Mouse (Mus musculus): ENCODE results near the gene Mdm2. TPM values are rescaled to one million over a fixed set of nuclear protein-coding genes. Genes with fewer than 3 reads are reported as not detected.

Mdm2 gene
- polyA plus RNA-seq, 1 experiment, result 39.2 TPM

DNA sequence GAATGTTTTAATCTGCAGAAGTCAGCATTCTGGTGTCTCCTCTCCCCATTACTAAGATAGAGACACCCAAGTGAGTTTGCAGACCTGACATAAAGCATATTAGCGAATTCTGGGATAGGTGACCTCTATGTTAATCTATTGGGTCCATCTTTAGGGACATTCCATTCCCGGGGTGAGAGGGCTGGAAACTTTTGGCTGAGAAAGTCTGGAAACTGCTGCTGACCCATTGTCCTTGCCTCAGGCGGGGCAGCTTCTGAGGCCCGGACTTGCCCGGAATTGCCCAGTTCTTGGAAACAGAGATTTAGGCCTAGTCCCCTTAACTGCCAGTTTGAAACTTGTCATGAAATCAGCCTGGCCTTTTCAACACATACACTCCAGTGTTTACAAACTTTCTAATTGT is 850 bp upstream of the Mdm2 start:
- Histone ChIP-seq H3K36me3 (ENCODE audit: control insufficient read depth, insufficient read depth, low read length) (peaks cover 10% of the 10 kb centered on the region), H3K4me1 (ENCODE audit: control insufficient read depth, insufficient read depth, insufficient read length, low read length) (peaks cover 7% of the 10 kb centered on the region; the same call in 1 of the 2 replicates), H3K27me3 (ENCODE audit: control insufficient read depth, insufficient read depth, low read length) (no peaks in the 10 kb centered on the region), H3K4me3 (ENCODE audit: low read depth, low read length) (no peak overlapping the region), H3K27ac (ENCODE audit: insufficient read depth, low read depth, low read length) (peak overlapping the region; percentile 51; the same call in 1 of the 2 replicates)
- no peak for TF ChIP-seq CTCF (IDR thresholded peaks at IDR 0.05; ENCODE audit: extremely low read depth, insufficient read length, insufficient replicate concordance, low read depth, low read length)
- no peak for TF ChIP-seq POLR2A (IDR thresholded peaks at IDR 0.05; ENCODE audit: low read depth, low read length)
- WGBS, result 58% methylated on average over 5 of the region's 5 CpGs

- TF ChIP-seq POLR2A (IDR thresholded peaks at IDR 0.05; ENCODE audit: low read depth, low read length) (peak; percentile 26; the same call in 1 of the 2 replicates), CTCF (IDR thresholded peaks at IDR 0.05; ENCODE audit: extremely low read depth, insufficient read length, insufficient replicate concordance, low read depth, low read length) (no peak)
- peaks cover 18% of the 10 kb centered on the region for H3K36me3 ChIP-seq (ENCODE audit: control insufficient read depth, insufficient read depth, low read length)
- no peaks in the 10 kb centered on the region for H3K27me3 ChIP-seq (ENCODE audit: control insufficient read depth, insufficient read depth, low read length)
- peak overlapping the region; percentile 98 for H3K27ac ChIP-seq (ENCODE audit: insufficient read depth, low read depth, low read length)
- peaks cover 7% of the 10 kb centered on the region; the same call in 1 of the 2 replicates for H3K4me1 ChIP-seq (ENCODE audit: control insufficient read depth, insufficient read depth, insufficient read length, low read length)
- peak overlapping the region; percentile 100 for H3K4me3 ChIP-seq (ENCODE audit: low read depth, low read length)
- under 1% methylated on average over 68 of the region's 71 CpGs for WGBS
Measured at GRCm38 (mm10) chr10:117709930-117710603, 491 bp downstream of the Mdm2 start.

DNA sequence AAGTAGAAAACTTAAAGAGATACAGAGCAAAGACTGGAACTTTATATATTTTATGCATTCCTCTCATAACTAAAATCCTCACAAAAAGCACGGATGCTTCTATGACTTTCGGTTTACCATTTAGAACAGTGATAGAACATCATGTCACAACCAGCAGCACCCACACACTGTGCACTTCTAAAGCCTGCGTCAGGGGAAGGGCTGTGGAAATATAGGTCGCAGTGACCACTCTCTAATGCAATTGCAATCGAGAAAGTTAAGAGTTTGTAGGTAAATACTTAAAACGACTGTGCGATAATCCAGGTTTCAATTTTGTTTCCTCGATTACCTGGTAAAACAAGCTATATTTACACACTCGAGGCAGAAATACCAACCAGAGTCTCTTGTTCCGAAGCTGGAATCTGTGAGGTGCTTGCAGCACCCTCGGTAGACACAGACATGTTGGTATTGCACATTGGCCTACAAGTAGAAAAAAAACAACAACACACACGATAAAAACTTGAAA is 1.2 kb downstream of the Mdm2 start:
- Histone ChIP-seq H3K27me3 (ENCODE audit: control insufficient read depth, insufficient read depth, low read length) (no peaks in the 10 kb centered on the region), H3K36me3 (ENCODE audit: control insufficient read depth, insufficient read depth, low read length) (peaks cover 23% of the 10 kb centered on the region), H3K4me1 (ENCODE audit: control insufficient read depth, insufficient read depth, insufficient read length, low read length) (peaks cover 7% of the 10 kb centered on the region; the same call in 1 of the 2 replicates), H3K4me3 (ENCODE audit: low read depth, low read length) (peak overlapping the region; percentile 100), H3K27ac (ENCODE audit: insufficient read depth, low read depth, low read length) (peak overlapping the region; percentile 65)
- TF ChIP-seq POLR2A (IDR thresholded peaks at IDR 0.05; ENCODE audit: low read depth, low read length) (no peak), CTCF (IDR thresholded peaks at IDR 0.05; ENCODE audit: extremely low read depth, insufficient read length, insufficient replicate concordance, low read depth, low read length) (no peak)
- 7% methylated on average over 12 of the region's 12 CpGs for WGBS

DNA sequence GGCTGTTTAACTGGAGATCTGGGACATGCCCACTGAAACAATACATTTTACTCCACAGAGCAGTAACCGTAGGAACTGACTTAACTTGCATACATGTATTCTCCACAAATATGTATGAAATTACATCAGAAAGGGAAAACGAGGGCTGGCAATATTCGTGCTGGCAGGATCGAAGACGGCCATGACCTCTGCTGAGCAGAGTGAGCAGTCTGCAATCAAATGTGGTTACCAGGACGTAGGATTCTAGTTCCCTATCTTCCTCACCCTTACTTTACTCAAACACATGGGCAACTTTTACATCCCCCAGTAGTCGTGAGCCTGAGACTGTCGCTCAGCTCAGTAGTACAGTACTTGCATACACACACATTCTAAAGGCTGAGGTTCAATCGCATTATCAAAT is 1.7 kb downstream of the Mdm2 start:
- H3K27me3 ChIP-seq (ENCODE audit: control insufficient read depth, insufficient read depth, low read length), result no peaks in the 10 kb centered on the region
- H3K4me1 ChIP-seq (ENCODE audit: control insufficient read depth, insufficient read depth, insufficient read length, low read length), result peaks cover 7% of the 10 kb centered on the region; the same call in 1 of the 2 replicates
- 66% methylated on average over 9 of the region's 9 CpGs for WGBS
- no peak for TF ChIP-seq POLR2A (IDR thresholded peaks at IDR 0.05; ENCODE audit: low read depth, low read length)
- no peak for TF ChIP-seq CTCF (IDR thresholded peaks at IDR 0.05; ENCODE audit: extremely low read depth, insufficient read length, insufficient replicate concordance, low read depth, low read length)
- peaks cover 27% of the 10 kb centered on the region for H3K36me3 ChIP-seq (ENCODE audit: control insufficient read depth, insufficient read depth, low read length)
- H3K4me3 ChIP-seq (ENCODE audit: low read depth, low read length), result peak overlapping the region; percentile 14; the same call in 1 of the 2 replicates
- no peak overlapping the region for H3K27ac ChIP-seq (ENCODE audit: insufficient read depth, low read depth, low read length)

GRCm38 (mm10) chr10:117708376-117708775 is 2.2 kb downstream of the Mdm2 start:
- WGBS, result 94% methylated on average over 2 of the region's 2 CpGs
- Histone ChIP-seq H3K4me3 (ENCODE audit: low read depth, low read length) (no peak overlapping the region), H3K27ac (ENCODE audit: insufficient read depth, low read depth, low read length) (no peak overlapping the region), H3K27me3 (ENCODE audit: control insufficient read depth, insufficient read depth, low read length) (no peaks in the 10 kb centered on the region), H3K4me1 (ENCODE audit: control insufficient read depth, insufficient read depth, insufficient read length, low read length) (peaks cover 7% of the 10 kb centered on the region; the same call in 1 of the 2 replicates), H3K36me3 (ENCODE audit: control insufficient read depth, insufficient read depth, low read length) (peaks cover 31% of the 10 kb centered on the region)
- TF ChIP-seq POLR2A (IDR thresholded peaks at IDR 0.05; ENCODE audit: low read depth, low read length) (no peak), CTCF (IDR thresholded peaks at IDR 0.05; ENCODE audit: extremely low read depth, insufficient read length, insufficient replicate concordance, low read depth, low read length) (no peak)

DNA sequence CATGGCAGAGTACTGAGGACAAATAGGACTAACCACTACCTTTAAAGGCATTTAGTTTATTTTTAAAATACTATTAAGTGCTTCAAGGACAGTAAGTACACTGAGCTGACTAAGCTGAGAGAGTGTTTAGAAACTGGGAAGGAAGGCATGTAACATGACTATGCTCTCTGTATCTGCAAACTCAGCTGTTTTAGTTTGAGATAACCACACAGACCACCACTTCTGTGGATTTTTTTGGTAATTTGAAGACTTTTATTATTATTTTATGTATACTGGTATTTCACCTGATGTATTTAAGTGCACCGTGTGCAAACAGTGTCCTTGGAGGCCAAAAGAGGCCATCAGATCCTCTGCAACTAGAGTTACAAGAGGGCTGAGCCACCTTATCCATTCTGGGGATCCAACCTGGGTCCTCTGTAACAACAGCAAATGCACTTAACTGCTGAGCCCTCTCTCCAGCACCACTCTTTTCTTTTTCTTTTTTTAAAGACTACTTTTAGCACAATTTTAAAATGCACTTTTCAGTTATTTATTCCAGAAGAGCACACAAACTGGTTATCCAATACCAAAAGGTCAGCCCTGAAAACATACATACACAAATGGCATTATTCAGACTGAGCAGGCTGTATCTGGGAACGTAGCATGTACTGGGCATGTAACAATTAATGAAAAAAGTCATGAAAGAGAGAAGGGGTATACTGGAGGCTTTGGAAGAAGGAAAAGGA is 3.3 kb downstream of the Mdm2 start:
- peaks cover 37% of the 10 kb centered on the region for H3K36me3 ChIP-seq (ENCODE audit: control insufficient read depth, insufficient read depth, low read length)
- H3K27ac ChIP-seq (ENCODE audit: insufficient read depth, low read depth, low read length), result no peak overlapping the region
- 89% methylated on average over 2 of the region's 2 CpGs for WGBS
- H3K4me3 ChIP-seq (ENCODE audit: low read depth, low read length), result no peak overlapping the region
- H3K27me3 ChIP-seq (ENCODE audit: control insufficient read depth, insufficient read depth, low read length), result no peaks in the 10 kb centered on the region
- no peak for TF ChIP-seq CTCF (IDR thresholded peaks at IDR 0.05; ENCODE audit: extremely low read depth, insufficient read length, insufficient replicate concordance, low read depth, low read length)
- no peak for TF ChIP-seq POLR2A (IDR thresholded peaks at IDR 0.05; ENCODE audit: low read depth, low read length)
- peaks cover 4% of the 10 kb centered on the region; the same call in 1 of the 2 replicates for H3K4me1 ChIP-seq (ENCODE audit: control insufficient read depth, insufficient read depth, insufficient read length, low read length)

GRCm38 (mm10) chr10:117706440-117706839 is 4.1 kb downstream of the Mdm2 start:
- TF ChIP-seq CTCF (IDR thresholded peaks at IDR 0.05; ENCODE audit: extremely low read depth, insufficient read length, insufficient replicate concordance, low read depth, low read length), result no peak
- no peak for TF ChIP-seq POLR2A (IDR thresholded peaks at IDR 0.05; ENCODE audit: low read depth, low read length)
- 79% methylated on average over 6 of the region's 6 CpGs for WGBS
- H3K27ac ChIP-seq (ENCODE audit: insufficient read depth, low read depth, low read length), result no peak overlapping the region
- H3K4me1 ChIP-seq (ENCODE audit: control insufficient read depth, insufficient read depth, insufficient read length, low read length), result peaks cover 4% of the 10 kb centered on the region; the same call in 1 of the 2 replicates
- no peak overlapping the region for H3K4me3 ChIP-seq (ENCODE audit: low read depth, low read length)
- H3K36me3 ChIP-seq (ENCODE audit: control insufficient read depth, insufficient read depth, low read length), result peaks cover 44% of the 10 kb centered on the region
- no peaks in the 10 kb centered on the region for H3K27me3 ChIP-seq (ENCODE audit: control insufficient read depth, insufficient read depth, low read length)
